9 mouse cellular contexts compared by ENCODE assay signal in genomic region chr9:107974491-107975171, GRCm38 (mm10). TPM values are rescaled to one million over a fixed set of nuclear protein-coding genes. Genes with fewer than 3 reads are reported as not detected.
DNase-seq lines count a peak whose midpoint lies in the region; ATAC-seq and TF ChIP-seq lines count a peak whose summit lies in the region.
"Had no signal": no experiment of that assay in that cellular context is flagged by ENCODE, and none has a peak within 500 bp of the region (broad histone marks: within the 10 kb centered on the region; RNA-seq: fewer than 3 reads in every experiment).

No protein-coding gene starts in this region.

- peak overlapping the region; percentile 4; the same call in 1 of the 2 replicates for H3K27ac ChIP-seq in kidney, embryonic 16.5 days (ENCODE audit: low read length)
- no peak overlapping the region for H3K27ac ChIP-seq in kidney, adult 2 months (ENCODE audit: insufficient read depth, low read depth, low read length)
- peak overlapping the region; percentile 60 for H3K27ac ChIP-seq in bone marrow macrophage, adult 2 months (ENCODE audit: insufficient read depth, low read depth, low read length)
- peak overlapping the region; percentile 87 for H3K27ac ChIP-seq in intestine, embryonic 16.5 days (ENCODE audit: low read length)
- H3K27ac ChIP-seq in midbrain, embryonic 14.5 days (replicated peaks; ENCODE audit: low read depth, low read length): no peak overlapping the region

- H3K9ac ChIP-seq in kidney, embryonic 16.5 days (replicated peaks; ENCODE audit: low read length): no peak overlapping the region
- no peak overlapping the region for H3K9ac ChIP-seq in intestine, embryonic 16.5 days (ENCODE audit: low read depth, low read length)
- H3K9ac ChIP-seq in midbrain, embryonic 14.5 days (replicated peaks; ENCODE audit: low read length): no peak overlapping the region

- no peak for TF ChIP-seq CTCF in kidney, adult 2 months (conservative IDR thresholded peaks at IDR 0.05; ENCODE audit: insufficient read depth, insufficient read length, low read depth, low read length)
- TF ChIP-seq CTCF in bone marrow macrophage, adult 2 months (IDR thresholded peaks at IDR 0.05; ENCODE audit: low read depth, low read length): no peak

- 76% methylated on average over 10 of the region's 10 CpGs for WGBS in kidney, embryonic 16.5 days
- 73% methylated on average over 10 of the region's 10 CpGs for WGBS in kidney, adult 2 months
- 74% methylated on average over 10 of the region's 10 CpGs for WGBS in intestine, embryonic 16.5 days
- 84% methylated on average over 10 of the region's 10 CpGs for WGBS in midbrain, embryonic 14.5 days

- ATAC-seq in kidney, embryonic 16.5 days (ENCODE audit: low FRiP score, low TSS enrichment): no peak
- ATAC-seq in intestine, embryonic 16.5 days: peak; percentile 58
- ATAC-seq in midbrain, embryonic 14.5 days (ENCODE audit: low FRiP score, low TSS enrichment): no peak

- H3K36me3 ChIP-seq in kidney, embryonic 16.5 days (ENCODE audit: insufficient read depth, low read length): peaks cover 14% of the 10 kb centered on the region; the same call in 1 of the 2 replicates
- no peaks in the 10 kb centered on the region for H3K36me3 ChIP-seq in kidney, adult 2 months (ENCODE audit: control insufficient read depth, insufficient read depth, low read length)
- H3K36me3 ChIP-seq in intestine, embryonic 16.5 days (ENCODE audit: control insufficient read depth, insufficient read depth, low read length): no peaks in the 10 kb centered on the region
- H3K36me3 ChIP-seq in myocyte (ENCODE audit: control insufficient read depth, insufficient read depth): no peaks in the 10 kb centered on the region
- 0 out of 2 replicates have a peak, but pooled peaks cover 3% of the 10 kb centered on the region for H3K36me3 ChIP-seq in midbrain, embryonic 14.5 days (ENCODE audit: control insufficient read depth, insufficient read depth, low read length)

- no peaks in the 10 kb centered on the region for H3K9me3 ChIP-seq in kidney, embryonic 16.5 days (ENCODE audit: low read length)
- no peaks in the 10 kb centered on the region for H3K9me3 ChIP-seq in intestine, embryonic 16.5 days (ENCODE audit: control insufficient read depth, low read length)
- no peaks in the 10 kb centered on the region for H3K9me3 ChIP-seq in midbrain, embryonic 14.5 days (ENCODE audit: control insufficient read depth, low read length)

- H3K4me1 ChIP-seq in kidney, embryonic 16.5 days (ENCODE audit: insufficient read depth, low read length): peaks cover 9% of the 10 kb centered on the region; the same call in 1 of the 2 replicates
- no peaks in the 10 kb centered on the region for H3K4me1 ChIP-seq in kidney, adult 2 months (ENCODE audit: control insufficient read depth, insufficient read depth, low read length)
- peaks cover 29% of the 10 kb centered on the region for H3K4me1 ChIP-seq in bone marrow macrophage, adult 2 months (ENCODE audit: control insufficient read depth, insufficient read depth, low read length)
- H3K4me1 ChIP-seq in intestine, embryonic 16.5 days (ENCODE audit: control insufficient read depth, insufficient read depth, low read length): peaks cover 14% of the 10 kb centered on the region
- H3K4me1 ChIP-seq in midbrain, embryonic 14.5 days (ENCODE audit: control insufficient read depth, insufficient read depth, low read length): no peaks in the 10 kb centered on the region

- no peaks in the 10 kb centered on the region for H3K79me2 ChIP-seq in myocyte (ENCODE audit: control insufficient read depth, insufficient read depth)

- H3ac ChIP-seq in myocyte (ENCODE audit: control insufficient read depth, insufficient read length): no peak overlapping the region

- no peak overlapping the region for H3K4me2 ChIP-seq in kidney, embryonic 16.5 days (replicated peaks; ENCODE audit: low read depth, low read length)
- peak overlapping the region; percentile 61; the same call in 1 of the 2 replicates for H3K4me2 ChIP-seq in intestine, embryonic 16.5 days (ENCODE audit: low read depth, low read length)
- peak overlapping the region; percentile 67 for H3K4me2 ChIP-seq in myocyte (ENCODE audit: low read depth)
- no peak overlapping the region for H3K4me2 ChIP-seq in midbrain, embryonic 14.5 days (ENCODE audit: low read length)

- no peak for DNase-seq in kidney, adult 2 months
- no peak for DNase-seq in cerebellum, adult 11 months
- no peak for DNase-seq in ovary, adult 18-20 months (ENCODE audit: low spot score)
- DNase-seq in midbrain, embryonic 14.5 days: no peak
- DNase-seq: cerebellum, adult 8-10 months had no signal

- H3K4me3 ChIP-seq in kidney, embryonic 16.5 days (ENCODE audit: low read length): no peak overlapping the region
- no peak overlapping the region for H3K4me3 ChIP-seq in kidney, adult 2 months (ENCODE audit: insufficient read depth, low read depth, low read length)
- peak overlapping the region; percentile 6; the same call in 1 of the 2 replicates for H3K4me3 ChIP-seq in bone marrow macrophage, adult 2 months (ENCODE audit: insufficient read depth, low read length)
- no peak overlapping the region for H3K4me3 ChIP-seq in intestine, embryonic 16.5 days (ENCODE audit: low read length)
- no peak overlapping the region for H3K4me3 ChIP-seq in myocyte
- no peak overlapping the region for H3K4me3 ChIP-seq in midbrain, embryonic 14.5 days (replicated peaks; ENCODE audit: low read depth, low read length)

- no peak for TF ChIP-seq POLR2A in kidney, adult 2 months (IDR thresholded peaks at IDR 0.05; ENCODE audit: low read depth, low read length)
- no peak for TF ChIP-seq POLR2A in bone marrow macrophage, adult 2 months (IDR thresholded peaks at IDR 0.05; ENCODE audit: borderline replicate concordance, low read depth, low read length)
- TF ChIP-seq POLR2A in myocyte (IDR thresholded peaks at IDR 0.05; ENCODE audit: insufficient read length, low read depth): no peak

- no peaks in the 10 kb centered on the region for H3K27me3 ChIP-seq in kidney, embryonic 16.5 days (ENCODE audit: insufficient read depth, low read length)
- H3K27me3 ChIP-seq in kidney, adult 2 months (replicated peaks; ENCODE audit: control insufficient read depth, insufficient read depth, low read length): no peaks in the 10 kb centered on the region
- H3K27me3 ChIP-seq in intestine, embryonic 16.5 days (replicated peaks; ENCODE audit: control insufficient read depth, insufficient read depth, low read length): no peaks in the 10 kb centered on the region
- H3K27me3 ChIP-seq in myocyte (ENCODE audit: control insufficient read depth, insufficient read depth, insufficient read length): no peaks in the 10 kb centered on the region
- H3K27me3 ChIP-seq in midbrain, embryonic 14.5 days (ENCODE audit: control insufficient read depth, insufficient read depth, low read length): no peaks in the 10 kb centered on the region

TF ChIP-seq in myocyte, 11 proteins besides CTCF, POLR2A, EP300 and RAD21 (continues in another document):
- TF ChIP-seq POLR2AphosphoS2 (IDR thresholded peaks at IDR 0.05; ENCODE audit: insufficient read length, low read depth) (no peak), CEBPB (IDR thresholded peaks at IDR 0.05; ENCODE audit: insufficient read depth, poor library complexity, severe bottlenecking) (no peak), REST (IDR thresholded peaks at IDR 0.05; ENCODE audit: insufficient read depth, insufficient read length) (no peak)

RNA-seq across cellular contexts. Expression of gene Uba7, which starts 0.7 kb away (rescaled TPM):
- polyA plus RNA-seq in kidney, embryonic 16.5 days (2015; fragmentation: Nextera tagmentation; extraction: Ambion mirVana): 20.2 and 22.2 TPM in 2 replicates
- 42.4 and 43.0 TPM in 2 replicates for polyA plus RNA-seq in kidney, adult 2 months (2012; rRNA removed)
- 157 and 173 TPM in 2 replicates for polyA plus RNA-seq in bone marrow macrophage, adult 2 months (2012; ENCODE audit: insufficient read depth, insufficient read length, missing spikeins)
- 32.8 and 35.5 TPM in 2 replicates for polyA plus RNA-seq in intestine, embryonic 16.5 days (2015; fragmentation: Nextera tagmentation; extraction: Ambion mirVana)
- 1.2 TPM for polyA plus RNA-seq in myocyte (2012; fragmentation: generic; extraction: Trizol)
- 2.6 and 5.0 TPM in 2 replicates for polyA plus RNA-seq in midbrain, embryonic 14.5 days (2014; fragmentation: Nextera tagmentation; extraction: Ambion mirVana)

RNA-seq across cellular contexts. Expression of gene Gm20661, which starts 8.2 kb away (rescaled TPM):
- polyA plus RNA-seq in kidney, embryonic 16.5 days (2015; fragmentation: Nextera tagmentation; extraction: Ambion mirVana): 5.3 and 7.5 TPM in 2 replicates
- polyA plus RNA-seq in kidney, adult 2 months (2012; rRNA removed): 0.11 and 0.14 TPM in 2 replicates
- polyA plus RNA-seq in bone marrow macrophage, adult 2 months (2012; ENCODE audit: insufficient read depth, insufficient read length, missing spikeins): 1.3 TPM in 2 replicates
- polyA plus RNA-seq in intestine, embryonic 16.5 days (2015; fragmentation: Nextera tagmentation; extraction: Ambion mirVana): 4.5 and 5.0 TPM in 2 replicates
- not detected for polyA plus RNA-seq in myocyte (2012; fragmentation: generic; extraction: Trizol)
- polyA plus RNA-seq in midbrain, embryonic 14.5 days (2014; fragmentation: Nextera tagmentation; extraction: Ambion mirVana): 0.47 and 0.49 TPM in 2 replicates

RNA-seq across cellular contexts. Expression of gene Inka1, which starts 11.0 kb away (rescaled TPM):
- polyA plus RNA-seq in kidney, embryonic 16.5 days (2015; fragmentation: Nextera tagmentation; extraction: Ambion mirVana): 68.0 and 79.4 TPM in 2 replicates
- polyA plus RNA-seq in kidney, adult 2 months (2012; rRNA removed): 7.9 and 10.0 TPM in 2 replicates
- polyA plus RNA-seq in bone marrow macrophage, adult 2 months (2012; ENCODE audit: insufficient read depth, insufficient read length, missing spikeins): 13.7 and 18.2 TPM in 2 replicates
- polyA plus RNA-seq in intestine, embryonic 16.5 days (2015; fragmentation: Nextera tagmentation; extraction: Ambion mirVana): 34.0 and 35.8 TPM in 2 replicates
- 1.1 TPM for polyA plus RNA-seq in myocyte (2012; fragmentation: generic; extraction: Trizol)
- 12.1 and 13.3 TPM in 2 replicates for polyA plus RNA-seq in midbrain, embryonic 14.5 days (2014; fragmentation: Nextera tagmentation; extraction: Ambion mirVana)

RNA-seq across cellular contexts. Expression of gene Cdhr4, which starts 17.7 kb away (rescaled TPM):
- polyA plus RNA-seq in kidney, embryonic 16.5 days (2015; fragmentation: Nextera tagmentation; extraction: Ambion mirVana): 10.5 and 11.8 TPM in 2 replicates
- polyA plus RNA-seq in kidney, adult 2 months (2012; rRNA removed): 0.94 and 2.6 TPM in 2 replicates
- polyA plus RNA-seq in bone marrow macrophage, adult 2 months (2012; ENCODE audit: insufficient read depth, insufficient read length, missing spikeins): 5.2 TPM in 1 of 2 replicates, not detected in the other
- 9.0 and 9.6 TPM in 2 replicates for polyA plus RNA-seq in intestine, embryonic 16.5 days (2015; fragmentation: Nextera tagmentation; extraction: Ambion mirVana)
- not detected for polyA plus RNA-seq in myocyte (2012; fragmentation: generic; extraction: Trizol)
- polyA plus RNA-seq in midbrain, embryonic 14.5 days (2014; fragmentation: Nextera tagmentation; extraction: Ambion mirVana): 1.1 and 1.2 TPM in 2 replicates

RNA-seq across cellular contexts. Expression of gene Gm20662, which starts 21.5 kb away (rescaled TPM):
- 0.64 and 1.1 TPM in 2 replicates for polyA plus RNA-seq in kidney, embryonic 16.5 days (2015; fragmentation: Nextera tagmentation; extraction: Ambion mirVana)
- polyA plus RNA-seq in kidney, adult 2 months (2012; rRNA removed): 0.55 and 2.5 TPM in 2 replicates
- 6.2 TPM in 1 of 2 replicates, not detected in the other for polyA plus RNA-seq in bone marrow macrophage, adult 2 months (2012; ENCODE audit: insufficient read depth, insufficient read length, missing spikeins)
- polyA plus RNA-seq in intestine, embryonic 16.5 days (2015; fragmentation: Nextera tagmentation; extraction: Ambion mirVana): 0.07 and 0.54 TPM in 2 replicates
- polyA plus RNA-seq in myocyte (2012; fragmentation: generic; extraction: Trizol): 0.82 TPM
- 0.72 TPM in 1 of 2 replicates, not detected in the other for polyA plus RNA-seq in midbrain, embryonic 14.5 days (2014; fragmentation: Nextera tagmentation; extraction: Ambion mirVana)

Comparison
In these comparisons a context has a peak if more than half of its experiments do, and no peak if none do; other contexts are left out.
1. H3K27ac ChIP-seq: peak in kidney, embryonic 16.5 days (single experiment), bone marrow macrophage, adult 2 months (single experiment) and intestine, embryonic 16.5 days (single experiment); none in kidney, adult 2 months (single experiment) and midbrain, embryonic 14.5 days (single experiment).
2. H3K4me2 ChIP-seq: peak in intestine, embryonic 16.5 days (single experiment) and myocyte (single experiment); none in kidney, embryonic 16.5 days (single experiment) and midbrain, embryonic 14.5 days (single experiment).